Mouse (Mus musculus): Measurements from ENCODE around the gene Scin. TPM values are rescaled to one million over a fixed set of nuclear protein-coding genes. Genes with fewer than 3 reads are reported as not detected.

The Scin gene
- polyA plus RNA-seq, 1 experiment from 2014 or later = 5.7 TPM

- H3K27me3 ChIP-seq = no peaks in the 10 kb centered on the region
- H3K9ac ChIP-seq = no peak overlapping the region
- no peaks in the 10 kb centered on the region for H3K4me1 ChIP-seq
- H3K4me3 ChIP-seq (replicated peaks) = no peak overlapping the region
- no peak overlapping the region for H3K4me2 ChIP-seq (replicated peaks)
- H3K9me3 ChIP-seq (replicated peaks) = no peaks in the 10 kb centered on the region
- ATAC-seq (ENCODE audit: insufficient number of reproducible peaks, low FRiP score, low TSS enrichment, low read depth) = no peak
- no peak overlapping the region for H3K27ac ChIP-seq (replicated peaks)
- no peaks in the 10 kb centered on the region for H3K36me3 ChIP-seq
- WGBS = 61% methylated on average over 2 of the region's 2 CpGs
These were observed 25.9 kb downstream of the Scin start for GRCm38 (mm10) chr12:40108143-40108542.

- Histone ChIP-seq H3K9me3 (replicated peaks) (no peaks in the 10 kb centered on the region), H3K4me2 (replicated peaks) (no peak overlapping the region), H3K27ac (replicated peaks) (no peak overlapping the region), H3K9ac (no peak overlapping the region), H3K27me3 (no peaks in the 10 kb centered on the region), H3K4me3 (replicated peaks) (no peak overlapping the region), H3K4me1 (no peaks in the 10 kb centered on the region), H3K36me3 (no peaks in the 10 kb centered on the region)
- ATAC-seq (ENCODE audit: insufficient number of reproducible peaks, low FRiP score, low TSS enrichment, low read depth) = no peak
- WGBS = 70% methylated on average over 5 of the region's 5 CpGs
These were observed 27.2 kb downstream of the Scin start for GRCm38 (mm10) chr12:40106874-40107273.

GRCm38 (mm10) chr12:40104750-40105149, 29.3 kb downstream of the Scin start:
- Histone ChIP-seq H3K4me1 (no peaks in the 10 kb centered on the region), H3K4me3 (replicated peaks) (no peak overlapping the region), H3K36me3 (no peaks in the 10 kb centered on the region), H3K27me3 (no peaks in the 10 kb centered on the region), H3K27ac (replicated peaks) (no peak overlapping the region), H3K4me2 (replicated peaks) (no peak overlapping the region), H3K9me3 (replicated peaks) (no peaks in the 10 kb centered on the region), H3K9ac (no peak overlapping the region)
- no peak for ATAC-seq (ENCODE audit: insufficient number of reproducible peaks, low FRiP score, low TSS enrichment, low read depth)
- WGBS = 69% methylated on average over 2 of the region's 2 CpGs

- Histone ChIP-seq H3K9me3 (replicated peaks) (no peaks in the 10 kb centered on the region), H3K4me2 (replicated peaks) (no peak overlapping the region), H3K4me3 (replicated peaks) (no peak overlapping the region), H3K9ac (no peak overlapping the region), H3K4me1 (no peaks in the 10 kb centered on the region), H3K27ac (replicated peaks) (no peak overlapping the region), H3K27me3 (no peaks in the 10 kb centered on the region), H3K36me3 (no peaks in the 10 kb centered on the region)
- no peak for ATAC-seq (ENCODE audit: insufficient number of reproducible peaks, low FRiP score, low TSS enrichment, low read depth)
- 91% methylated on average over 2 of the region's 2 CpGs for WGBS
These were observed 31.7 kb downstream of the Scin start for GRCm38 (mm10) chr12:40102359-40102758.

- H3K9ac ChIP-seq = no peak overlapping the region
- 80% methylated on average over 2 of the region's 2 CpGs for WGBS
- H3K27me3 ChIP-seq = no peaks in the 10 kb centered on the region
- H3K4me3 ChIP-seq (replicated peaks) = no peak overlapping the region
- H3K36me3 ChIP-seq = no peaks in the 10 kb centered on the region
- ATAC-seq (ENCODE audit: insufficient number of reproducible peaks, low FRiP score, low TSS enrichment, low read depth) = no peak
- no peaks in the 10 kb centered on the region for H3K9me3 ChIP-seq (replicated peaks)
- H3K27ac ChIP-seq (replicated peaks) = no peak overlapping the region
- no peaks in the 10 kb centered on the region for H3K4me1 ChIP-seq
- H3K4me2 ChIP-seq (replicated peaks) = no peak overlapping the region
These were observed 34.6 kb downstream of the Scin start for GRCm38 (mm10) chr12:40099407-40099806.

- Histone ChIP-seq H3K27ac (replicated peaks) (no peak overlapping the region), H3K36me3 (no peaks in the 10 kb centered on the region), H3K4me1 (no peaks in the 10 kb centered on the region), H3K27me3 (no peaks in the 10 kb centered on the region), H3K4me3 (replicated peaks) (no peak overlapping the region), H3K9ac (no peak overlapping the region), H3K9me3 (replicated peaks) (no peaks in the 10 kb centered on the region), H3K4me2 (replicated peaks) (no peak overlapping the region)
- ATAC-seq (ENCODE audit: insufficient number of reproducible peaks, low FRiP score, low TSS enrichment, low read depth) = no peak
- WGBS = 89% methylated on average over 4 of the region's 4 CpGs
These were observed 36.6 kb downstream of the Scin start for GRCm38 (mm10) chr12:40097449-40097848.

GRCm38 (mm10) chr12:40097023-40097422, 37.0 kb downstream of the Scin start:
- Histone ChIP-seq H3K9ac (no peak overlapping the region), H3K27ac (replicated peaks) (no peak overlapping the region), H3K27me3 (no peaks in the 10 kb centered on the region), H3K9me3 (replicated peaks) (no peaks in the 10 kb centered on the region), H3K36me3 (no peaks in the 10 kb centered on the region), H3K4me2 (replicated peaks) (no peak overlapping the region), H3K4me3 (replicated peaks) (no peak overlapping the region), H3K4me1 (no peaks in the 10 kb centered on the region)
- 90% methylated on average over 5 of the region's 5 CpGs for WGBS
- ATAC-seq (ENCODE audit: insufficient number of reproducible peaks, low FRiP score, low TSS enrichment, low read depth) = no peak

- Histone ChIP-seq H3K4me3 (replicated peaks) (no peak overlapping the region), H3K27ac (replicated peaks) (no peak overlapping the region), H3K4me2 (replicated peaks) (no peak overlapping the region), H3K36me3 (no peaks in the 10 kb centered on the region), H3K4me1 (no peaks in the 10 kb centered on the region), H3K9ac (no peak overlapping the region), H3K9me3 (replicated peaks) (no peaks in the 10 kb centered on the region), H3K27me3 (no peaks in the 10 kb centered on the region)
- no peak for ATAC-seq (ENCODE audit: insufficient number of reproducible peaks, low FRiP score, low TSS enrichment, low read depth)
- WGBS = 79% methylated on average over 3 of the region's 3 CpGs
These were observed 37.6 kb downstream of the Scin start for GRCm38 (mm10) chr12:40096453-40096852.

GRCm38 (mm10) chr12:40090017-40090416, 44.0 kb downstream of the Scin start:
- Histone ChIP-seq H3K4me1 (no peaks in the 10 kb centered on the region), H3K27ac (replicated peaks) (no peak overlapping the region), H3K9me3 (replicated peaks) (no peaks in the 10 kb centered on the region), H3K27me3 (no peaks in the 10 kb centered on the region), H3K4me2 (replicated peaks) (no peak overlapping the region), H3K4me3 (replicated peaks) (no peak overlapping the region), H3K9ac (no peak overlapping the region), H3K36me3 (no peaks in the 10 kb centered on the region)
- WGBS = 68% methylated on average over 3 of the region's 3 CpGs
- ATAC-seq (ENCODE audit: insufficient number of reproducible peaks, low FRiP score, low TSS enrichment, low read depth) = no peak

- Histone ChIP-seq H3K27me3 (no peaks in the 10 kb centered on the region), H3K9me3 (replicated peaks) (no peaks in the 10 kb centered on the region), H3K4me1 (no peaks in the 10 kb centered on the region), H3K36me3 (no peaks in the 10 kb centered on the region), H3K4me2 (replicated peaks) (no peak overlapping the region), H3K4me3 (replicated peaks) (no peak overlapping the region), H3K9ac (no peak overlapping the region), H3K27ac (replicated peaks) (no peak overlapping the region)
- WGBS = 38% methylated on average over 5 of the region's 5 CpGs
- ATAC-seq (ENCODE audit: insufficient number of reproducible peaks, low FRiP score, low TSS enrichment, low read depth) = no peak
These were observed 48.2 kb downstream of the Scin start for GRCm38 (mm10) chr12:40085731-40086322.

GRCm38 (mm10) chr12:40082453-40083238, 51.4 kb downstream of the Scin start:
- Histone ChIP-seq H3K27ac (replicated peaks) (no peak overlapping the region), H3K27me3 (no peaks in the 10 kb centered on the region), H3K9ac (no peak overlapping the region), H3K4me2 (replicated peaks) (no peak overlapping the region), H3K4me1 (no peaks in the 10 kb centered on the region), H3K4me3 (replicated peaks) (no peak overlapping the region), H3K9me3 (replicated peaks) (no peaks in the 10 kb centered on the region), H3K36me3 (no peaks in the 10 kb centered on the region)
- 45% methylated on average over 5 of the region's 6 CpGs for WGBS
- no peak for ATAC-seq (ENCODE audit: insufficient number of reproducible peaks, low FRiP score, low TSS enrichment, low read depth)

- WGBS = 74% methylated on average over 5 of the region's 5 CpGs
- H3K27me3 ChIP-seq = no peaks in the 10 kb centered on the region
- no peaks in the 10 kb centered on the region for H3K9me3 ChIP-seq (replicated peaks)
- no peak overlapping the region for H3K9ac ChIP-seq
- H3K4me1 ChIP-seq = no peaks in the 10 kb centered on the region
- no peaks in the 10 kb centered on the region for H3K36me3 ChIP-seq
- H3K27ac ChIP-seq (replicated peaks) = no peak overlapping the region
- no peak overlapping the region for H3K4me2 ChIP-seq (replicated peaks)
- no peak overlapping the region for H3K4me3 ChIP-seq (replicated peaks)
- no peak for ATAC-seq (ENCODE audit: insufficient number of reproducible peaks, low FRiP score, low TSS enrichment, low read depth)
These were observed 52.0 kb downstream of the Scin start for GRCm38 (mm10) chr12:40082048-40082447.

Data from embryonic facial prominence, embryonic 15.5 days (tissue).